Mouse (Mus musculus) E14TG2a.4 (cell line): ENCODE data around the gene Btbd16.

Source experiments
- CTCF ChIP-seq: conservative IDR thresholded peaks from 2 replicates; pipeline ENCODE4 v1.5.1; 2014; ENCODE audit warnings: low read length
- NANOG ChIP-seq: IDR thresholded peaks from 2 replicates; pipeline ENCODE4 v1.6.1; 2014; ENCODE audit warnings: borderline replicate concordance, low read length, mixed read lengths

GRCm38 (mm10) chr7:130789456-130789855 lies 15.6 kb downstream of the Btbd16 start:
- TF ChIP-seq CTCF (no peak), NANOG (no peak)
